Mouse (Mus musculus): Measurements from ENCODE around the gene Pnkd.

DNA sequence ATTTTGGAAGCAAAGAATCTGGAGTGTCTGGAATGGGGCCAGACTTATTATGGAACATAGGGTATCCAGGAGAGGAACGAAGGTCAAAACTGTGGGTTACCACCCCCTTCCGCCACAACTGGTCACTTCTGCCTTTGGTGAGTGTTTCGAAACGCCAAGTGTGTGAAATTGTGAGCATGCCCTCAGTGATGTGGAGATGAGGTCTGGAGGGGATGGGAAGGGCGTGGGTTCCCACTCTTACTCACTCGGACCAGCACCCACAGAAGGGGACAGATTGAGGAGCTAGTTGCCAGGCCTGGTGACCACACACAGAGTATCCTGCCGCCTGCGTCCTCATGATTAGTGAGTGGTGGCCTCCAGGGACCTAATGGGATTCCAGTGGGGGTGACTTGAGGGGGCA is 90.2 kb downstream of the Pnkd start, which contains the start of gene Slc11a1:
- no peak for TF ChIP-seq EP300 (IDR thresholded peaks at IDR 0.05; ENCODE audit: insufficient read depth, low read depth, low read length)
- no peak for TF ChIP-seq POLR2A (IDR thresholded peaks at IDR 0.05; ENCODE audit: insufficient read depth, low read length)
- no peak for TF ChIP-seq CTCF (IDR thresholded peaks at IDR 0.05; ENCODE audit: low read depth, low read length)

Data from ES-Bruce4 (cell line).